ENCODE assay signal across 8 mouse cellular contexts in genomic region chr17:12455143-12455790, GRCm38 (mm10). TPM values are rescaled to one million over a fixed set of nuclear protein-coding genes. Genes with fewer than 3 reads are reported as not detected.
DNase-seq lines count a peak whose midpoint lies in the region; TF ChIP-seq lines count a peak whose summit lies in the region.

No protein-coding gene starts in this region.

- no peaks in the 10 kb centered on the region for H3K27me3 ChIP-seq in E14TG2a.4 (ENCODE audit: insufficient read depth, low read length)

- no peaks in the 10 kb centered on the region for H3K4me1 ChIP-seq in E14TG2a.4 (replicated peaks; ENCODE audit: low read depth, low read length)

- no peak overlapping the region for H3K4me3 ChIP-seq in E14TG2a.4 (replicated peaks; ENCODE audit: low read length)

- intact Hi-C loops in gastrocnemius, postnatal 36 days (cut with DNase I), result loop anchor here (2.0 kb wide), 1 partner anchor 38 kb away; no protein-coding TSS in a partner anchor

- H3K9me3 ChIP-seq in E14TG2a.4 (ENCODE audit: low read length), result no peaks in the 10 kb centered on the region

- H3K36me3 ChIP-seq in E14TG2a.4 (ENCODE audit: insufficient read depth, low read length), result no peaks in the 10 kb centered on the region

- peak; percentile 53 for DNase-seq in kidney, adult 9 months
- no peak for DNase-seq in kidney, adult 11 months
- DNase-seq in adrenal gland, postnatal 14 days, result peak; percentile 41
- peak; percentile 8 to 27 for DNase-seq in gastrocnemius, postnatal 36 days
- peak; percentile 58 for DNase-seq in lung, postnatal 36 days
- DNase-seq in left cerebral cortex, adult 9 months (ENCODE audit: low spot score in 2 of 2), result no peak
- no peak for DNase-seq in neural tube, embryonic 10.5 days (ENCODE audit: extremely low spot score, low spot score)

- TF ChIP-seq CTCF in E14TG2a.4 (conservative IDR thresholded peaks at IDR 0.05; ENCODE audit: low read length), result peak; percentile 78

RNA-seq across cellular contexts. Expression of gene Slc22a3, which starts 52.2 kb away (rescaled TPM):
- 5.6 and 9.0 TPM in 2 replicates for total RNA-seq in adrenal gland, postnatal 14 days (2021)
- total RNA-seq in gastrocnemius, postnatal 36 days (2021), result 1 to 10 TPM; 1.7 to 1.9 TPM

Comparison
In these comparisons a context has a peak if more than half of its experiments do, and no peak if none do; other contexts are left out.
1. DNase-seq: peak in kidney, adult 9 months (single experiment), adrenal gland, postnatal 14 days (single experiment), gastrocnemius, postnatal 36 days (2 of 2) and lung, postnatal 36 days (single experiment); none in kidney, adult 11 months (single experiment), left cerebral cortex, adult 9 months (0 of 2) and neural tube, embryonic 10.5 days (single experiment).